Mouse (Mus musculus): ENCODE data around the gene Hnrnph1.
A peak's percentile ranks its signal among the peaks of the same experiment; 100 is the strongest.

GRCm38 (mm10) chr11:50371399-50371841 lies 5.4 kb upstream of the Hnrnph1 start:
- TF ChIP-seq POLR2A (IDR thresholded peaks at IDR 0.05; ENCODE audit: control insufficient read depth, low read depth, low read length) (0 out of 2 replicates have a peak, but pooled peaks have one; percentile 45), CTCF (IDR thresholded peaks at IDR 0.05; ENCODE audit: control insufficient read depth, insufficient read depth, insufficient replicate concordance, low read depth, low read length) (no peak; the same call in 1 of the 2 replicates)
